Comparison of ENCODE assay signal across 24 mouse cellular contexts in genomic region chr10:119427653-119428052, GRCm38 (mm10). TPM values are rescaled to one million over a fixed set of nuclear protein-coding genes. Genes with fewer than 3 reads are reported as not detected.
"Had no signal": no experiment of that assay in that cellular context is flagged by ENCODE, and none has a peak within 500 bp of the region (broad histone marks: within the 10 kb centered on the region; RNA-seq: fewer than 3 reads in every experiment).

No protein-coding gene starts in this region.

- ATAC-seq: forebrain, embryonic 16.5 days; hindbrain, postnatal 0 days; intestine, embryonic 16.5 days had no signal

- H3K4me3 ChIP-seq: gastrocnemius, adult 2 months; heart, embryonic 13.5 days; heart, embryonic 15.5 days; hindbrain, embryonic 13.5 days; hindbrain, embryonic 15.5 days; layer of hippocampus, adult 2 months; left cerebral cortex, adult 2 months; limb, embryonic 10.5 days; limb, embryonic 12.5 days had no signal

- H3K36me3 ChIP-seq: heart, embryonic 13.5 days; heart, embryonic 15.5 days; hindbrain, embryonic 13.5 days; hindbrain, embryonic 15.5 days; limb, embryonic 10.5 days; limb, embryonic 12.5 days had no signal

- H3K4me1 ChIP-seq: heart, embryonic 15.5 days; hindbrain, embryonic 13.5 days; limb, embryonic 10.5 days; limb, embryonic 12.5 days had no signal

- H3K27me3 ChIP-seq: heart, embryonic 13.5 days; heart, embryonic 15.5 days; hindbrain, embryonic 13.5 days; hindbrain, embryonic 15.5 days; limb, embryonic 12.5 days had no signal

- DNase-seq: gastrocnemius, adult 2 months; gastrocnemius, postnatal 10 days; gastrocnemius, postnatal 25 days; heart, adult 18-20 months; heart, postnatal 14 days; heart, postnatal 36 days; kidney, adult 18-20 months; kidney, adult 8-10 months; kidney, postnatal 10 days; kidney, postnatal 25 days; kidney, postnatal 4 days had no signal

- H3K4me2 ChIP-seq: heart, embryonic 11.5 days; heart, embryonic 13.5 days; heart, embryonic 15.5 days; hindbrain, embryonic 13.5 days; hindbrain, embryonic 15.5 days; limb, embryonic 12.5 days had no signal

- H3K9me3 ChIP-seq: heart, embryonic 13.5 days; heart, embryonic 15.5 days; hindbrain, embryonic 13.5 days; hindbrain, embryonic 15.5 days; limb, embryonic 10.5 days; limb, embryonic 12.5 days had no signal

- H3K9ac ChIP-seq: heart, embryonic 13.5 days; heart, embryonic 15.5 days; hindbrain, embryonic 13.5 days; hindbrain, embryonic 15.5 days; limb, embryonic 12.5 days had no signal

- H3K27ac ChIP-seq: gastrocnemius, adult 2 months; heart, embryonic 13.5 days; heart, embryonic 15.5 days; hindbrain, embryonic 13.5 days; hindbrain, embryonic 15.5 days; hindbrain, postnatal 0 days; layer of hippocampus, adult 2 months; left cerebral cortex, adult 2 months; limb, embryonic 10.5 days; limb, embryonic 12.5 days had no signal

RNA-seq across cellular contexts. Expression of gene Grip1, which starts 26.0 kb away (rescaled TPM):
- total RNA-seq: gastrocnemius, adult 2 months; hematopoietic stem cell, adult 5-6 weeks had no signal
